Comparison of ENCODE assay signal across 22 mouse cellular contexts in genomic region chr1:64195294-64195693, GRCm38 (mm10).
DNase-seq lines count a peak whose midpoint lies in the region; ATAC-seq and TF ChIP-seq lines count a peak whose summit lies in the region.
"Had no signal": no experiment of that assay in that cellular context is flagged by ENCODE, and none has a peak within 500 bp of the region (broad histone marks: within the 10 kb centered on the region; RNA-seq: fewer than 3 reads in every experiment).

No protein-coding gene starts in this region.

- ATAC-seq in lung, postnatal 0 days: no peak
- 0 out of 2 replicates have a peak, but pooled peaks have one; percentile 41 for ATAC-seq in heart, embryonic 15.5 days (replicated peaks; ENCODE audit: insufficient number of reproducible peaks, insufficient read depth, low FRiP score, low read depth)
- ATAC-seq: intestine, embryonic 15.5 days; Patski had no signal

- 6% methylated on average over 4 of the region's 4 CpGs for WGBS in lung, postnatal 0 days
- WGBS in heart, embryonic 15.5 days: 21% methylated on average over 4 of the region's 4 CpGs

- H3K27ac ChIP-seq in gastrocnemius, adult 2 months: peak overlapping the region; percentile 53
- H3K27ac ChIP-seq in lung, postnatal 0 days (ENCODE audit: low read length): no peak overlapping the region
- H3K27ac ChIP-seq in heart, embryonic 15.5 days: peak overlapping the region; percentile 68
- H3K27ac ChIP-seq: intestine, embryonic 15.5 days; limb, embryonic 10.5 days; liver, embryonic 15.5 days had no signal

- no peaks in the 10 kb centered on the region for H3K4me1 ChIP-seq in lung, postnatal 0 days (ENCODE audit: insufficient read depth, low read depth, low read length)
- peaks cover 17% of the 10 kb centered on the region for H3K4me1 ChIP-seq in heart, embryonic 15.5 days (replicated peaks)
- H3K4me1 ChIP-seq: liver, embryonic 15.5 days had no signal

- no peaks in the 10 kb centered on the region for H3K9me3 ChIP-seq in lung, postnatal 0 days (ENCODE audit: low read length)
- H3K9me3 ChIP-seq in heart, embryonic 15.5 days (replicated peaks): no peaks in the 10 kb centered on the region
- H3K9me3 ChIP-seq: forebrain, embryonic 10.5 days; G1E; hindbrain, embryonic 15.5 days; intestine, embryonic 15.5 days; limb, embryonic 10.5 days; liver, embryonic 15.5 days had no signal

- no peak for DNase-seq in gastrocnemius, adult 2 months
- no peak for DNase-seq in gastrocnemius, adult 8-10 months (ENCODE audit: low spot score in 2 of 2)
- DNase-seq in lung, postnatal 0 days (ENCODE audit: low spot score): peak; percentile 48
- no peak for DNase-seq in lung, postnatal 4 days
- no peak for DNase-seq in ovary, adult 18-20 months (ENCODE audit: low spot score)
- no peak for DNase-seq in spleen, postnatal 4 days (ENCODE audit: low spot score in 2 of 2)
- DNase-seq: adrenal gland, postnatal 36 days; cerebellum, adult 11 months; cerebellum, postnatal 14 days; kidney, adult 9 months; kidney, postnatal 14 days; liver; spleen, adult 18-20 months had no signal

- no peak overlapping the region for H3K4me2 ChIP-seq in lung, postnatal 0 days (replicated peaks; ENCODE audit: low read depth, low read length)
- peak overlapping the region; percentile 35 for H3K4me2 ChIP-seq in heart, embryonic 15.5 days
- H3K4me2 ChIP-seq: hindbrain, embryonic 15.5 days; intestine, embryonic 15.5 days; liver, embryonic 15.5 days; midbrain, embryonic 11.5 days had no signal

- no peak overlapping the region for H3K9ac ChIP-seq in lung, postnatal 0 days (replicated peaks; ENCODE audit: low read depth)
- no peak overlapping the region for H3K9ac ChIP-seq in heart, embryonic 15.5 days
- H3K9ac ChIP-seq: hindbrain, embryonic 15.5 days; intestine, embryonic 15.5 days; liver, embryonic 15.5 days had no signal

- no peaks in the 10 kb centered on the region for H3K36me3 ChIP-seq in lung, postnatal 0 days (ENCODE audit: insufficient read depth, low read length)
- no peaks in the 10 kb centered on the region for H3K36me3 ChIP-seq in heart, embryonic 15.5 days
- H3K36me3 ChIP-seq: forebrain, embryonic 10.5 days; G1E; hindbrain, embryonic 15.5 days; intestine, embryonic 15.5 days; limb, embryonic 10.5 days; liver, embryonic 15.5 days had no signal

- H3K4me3 ChIP-seq in gastrocnemius, adult 2 months: peak overlapping the region; percentile 48
- no peak overlapping the region for H3K4me3 ChIP-seq in lung, postnatal 0 days (ENCODE audit: low read depth, low read length)
- H3K4me3 ChIP-seq in heart, embryonic 15.5 days: no peak overlapping the region
- H3K4me3 ChIP-seq: forebrain, embryonic 10.5 days; hindbrain, embryonic 15.5 days; intestine, embryonic 15.5 days; limb, embryonic 10.5 days; liver, embryonic 15.5 days had no signal

- intact Hi-C loops in gastrocnemius, adult 2 months (cut with DNase I): loop anchor here (5.0 kb wide), 1 partner anchor 73 kb away; the partner anchor contains the start of gene Klf7

- no peak for TF ChIP-seq CTCF in gastrocnemius, adult 2 months (IDR thresholded peaks at IDR 0.05)
- TF ChIP-seq CTCF in lung, postnatal 0 days (IDR thresholded peaks at IDR 0.05): no peak

- TF ChIP-seq EP300 in lung, postnatal 0 days (IDR thresholded peaks at IDR 0.05): no peak

- H3K27me3 ChIP-seq in lung, postnatal 0 days (replicated peaks; ENCODE audit: insufficient read depth, low read length): no peaks in the 10 kb centered on the region
- no peaks in the 10 kb centered on the region for H3K27me3 ChIP-seq in heart, embryonic 15.5 days
- H3K27me3 ChIP-seq: hindbrain, embryonic 15.5 days; intestine, embryonic 15.5 days; liver, embryonic 15.5 days; Patski had no signal
